Mouse (Mus musculus): ENCODE measurements around the gene B3galnt2. TPM values are rescaled to one million over a fixed set of nuclear protein-coding genes. Genes with fewer than 3 reads are reported as not detected.
"Not testable (repeated sequence)": the region's sequence is repeated elsewhere in the genome, so short reads cannot be mapped to it uniquely, and the experiment has no call there.

The B3galnt2 gene
- polyA plus RNA-seq, 1 experiment from 2014 or later, result 33.3 TPM

- no peaks in the 10 kb centered on the region for H3K4me1 ChIP-seq
- no peak overlapping the region for H3K27ac ChIP-seq
- 92% methylated on average over 1 of the region's 1 CpGs for WGBS
- H3K27me3 ChIP-seq, result no peaks in the 10 kb centered on the region
- no peaks in the 10 kb centered on the region for H3K9me3 ChIP-seq (replicated peaks)
- 0 out of 2 replicates have a peak, but pooled peaks cover 12% of the 10 kb centered on the region for H3K36me3 ChIP-seq
- no peak for ATAC-seq (ENCODE audit: low FRiP score)
- H3K4me2 ChIP-seq (replicated peaks), result no peak overlapping the region
- no peak overlapping the region for H3K4me3 ChIP-seq
- H3K9ac ChIP-seq, result no peak overlapping the region
These were observed 15.5 kb downstream of the B3galnt2 start for GRCm38 (mm10) chr13:13969796-13970195.

DNA sequence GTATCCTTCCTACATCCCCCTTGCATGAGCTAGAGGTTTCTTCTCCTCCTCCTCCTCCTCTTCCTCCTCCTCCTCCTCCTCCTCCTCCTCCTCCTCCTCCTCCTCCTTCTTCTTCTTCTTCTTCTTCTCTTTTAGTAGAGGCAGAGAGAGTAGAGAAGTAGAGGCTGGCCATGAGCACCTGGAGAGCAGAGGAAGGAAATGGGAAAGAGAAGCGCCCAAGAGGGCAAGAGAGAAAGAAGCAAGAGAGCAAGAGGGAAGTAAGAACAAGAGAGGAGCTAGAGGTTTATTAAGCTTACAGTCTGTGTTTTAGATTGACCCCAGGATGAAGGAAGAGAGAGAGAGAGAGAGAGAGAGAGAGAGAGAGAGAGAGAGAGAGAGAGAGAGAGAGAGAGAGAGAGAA lies 27.6 kb downstream of the B3galnt2 start:
- not testable (repeated sequence) for H3K9me3 ChIP-seq (replicated peaks); H3K36me3 ChIP-seq; H3K27ac ChIP-seq; ATAC-seq (ENCODE audit: low FRiP score); H3K4me1 ChIP-seq; H3K9ac ChIP-seq; H3K4me3 ChIP-seq; H3K27me3 ChIP-seq; H3K4me2 ChIP-seq (replicated peaks)
- WGBS, result 100% methylated on average over 1 of the region's 1 CpGs

DNA sequence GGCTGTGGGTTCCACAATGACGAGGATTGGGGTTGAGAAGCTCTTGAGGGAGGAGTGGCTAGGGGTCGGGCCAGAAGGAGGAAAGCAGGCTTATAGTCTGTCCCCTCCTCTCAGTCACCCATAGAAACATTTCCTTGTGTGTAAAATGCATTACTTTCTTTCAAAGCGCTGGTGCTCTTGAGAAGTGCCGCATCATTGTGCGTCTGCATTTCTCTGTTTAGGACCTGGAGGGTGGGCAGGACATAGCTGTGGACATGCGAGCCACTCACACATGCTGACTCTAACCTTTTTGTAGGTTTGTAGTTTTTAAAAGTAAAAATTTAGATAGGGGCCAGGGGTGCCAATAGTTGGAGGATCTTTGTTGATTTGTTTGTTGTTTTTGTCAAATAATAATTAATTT lies 29.3 kb downstream of the B3galnt2 start:
- Histone ChIP-seq H3K27me3 (no peaks in the 10 kb centered on the region), H3K9ac (no peak overlapping the region), H3K4me3 (no peak overlapping the region), H3K27ac (no peak overlapping the region), H3K36me3 (peaks cover 5% of the 10 kb centered on the region), H3K4me1 (no peaks in the 10 kb centered on the region), H3K4me2 (replicated peaks) (no peak overlapping the region), H3K9me3 (replicated peaks) (no peaks in the 10 kb centered on the region)
- no peak for ATAC-seq (ENCODE audit: low FRiP score)
- WGBS, result 90% methylated on average over 6 of the region's 6 CpGs

DNA sequence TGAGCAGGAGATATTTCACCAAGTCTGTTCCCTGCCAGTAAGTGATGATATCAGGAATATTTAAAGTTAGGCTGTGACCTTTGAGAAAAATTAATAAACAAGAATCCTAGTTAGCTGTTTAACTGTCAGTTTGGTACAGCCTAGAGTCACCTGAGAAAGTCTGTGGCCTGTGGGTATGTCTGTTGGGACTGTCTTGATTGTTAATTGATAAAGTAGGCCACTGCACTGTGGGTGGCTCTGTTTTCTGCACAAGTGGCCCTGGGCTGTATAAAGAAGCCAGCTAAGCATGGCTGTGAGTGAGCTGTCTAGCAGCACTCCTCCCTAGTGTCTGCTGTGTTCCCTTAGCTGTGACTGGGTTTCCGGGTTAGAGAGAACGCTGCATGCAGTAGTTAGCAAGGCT lies 34.9 kb downstream of the B3galnt2 start:
- Histone ChIP-seq H3K27ac (no peak overlapping the region), H3K36me3 (peaks cover 37% of the 10 kb centered on the region), H3K4me2 (replicated peaks) (no peak overlapping the region), H3K27me3 (no peaks in the 10 kb centered on the region), H3K4me1 (no peaks in the 10 kb centered on the region), H3K9me3 (replicated peaks) (no peaks in the 10 kb centered on the region), H3K9ac (no peak overlapping the region), H3K4me3 (no peak overlapping the region)
- 89% methylated on average over 2 of the region's 2 CpGs for WGBS
- ATAC-seq (ENCODE audit: low FRiP score), result no peak

DNA sequence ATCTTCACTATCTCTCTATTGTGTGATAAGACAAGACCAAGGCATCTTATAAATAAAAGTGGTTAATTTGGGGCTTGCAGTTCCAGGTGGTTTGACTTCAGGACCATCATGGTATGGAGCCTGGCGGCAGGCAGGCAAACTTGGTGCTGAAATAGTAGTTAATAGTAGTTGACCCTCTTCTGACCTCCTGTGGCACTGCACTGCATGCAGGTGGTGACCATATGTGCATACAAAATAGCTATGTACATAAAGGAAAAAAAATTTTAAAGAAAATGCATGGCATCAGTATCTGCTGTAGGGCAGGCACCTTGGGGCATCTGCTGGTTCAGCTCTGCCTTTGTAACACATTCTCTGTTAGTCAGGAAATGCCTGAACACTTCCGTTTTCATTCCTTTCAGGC lies 36.1 kb downstream of the B3galnt2 start:
- WGBS, result 65% methylated on average over 2 of the region's 2 CpGs

GRCm38 (mm10) chr13:13993041-13993440 lies 38.8 kb downstream of the B3galnt2 start:
- no peak overlapping the region for H3K4me3 ChIP-seq
- no peak for ATAC-seq (ENCODE audit: low FRiP score)
- H3K27ac ChIP-seq, result no peak overlapping the region

More for the DNA sequence above, 36.1 kb downstream of the B3galnt2 start:
- Histone ChIP-seq H3K4me1 (no peaks in the 10 kb centered on the region), H3K27me3 (no peaks in the 10 kb centered on the region), H3K27ac (no peak overlapping the region), H3K4me2 (replicated peaks) (no peak overlapping the region), H3K9me3 (replicated peaks) (no peaks in the 10 kb centered on the region), H3K4me3 (no peak overlapping the region), H3K9ac (no peak overlapping the region), H3K36me3 (peaks cover 49% of the 10 kb centered on the region)
- no peak for ATAC-seq (ENCODE audit: low FRiP score)

GRCm38 (mm10) chr13:13995046-13995445 lies 40.8 kb downstream of the B3galnt2 start:
- Histone ChIP-seq H3K36me3 (peaks cover 87% of the 10 kb centered on the region), H3K4me3 (no peak overlapping the region), H3K27me3 (no peaks in the 10 kb centered on the region), H3K9ac (no peak overlapping the region), H3K27ac (no peak overlapping the region), H3K4me2 (replicated peaks) (no peak overlapping the region), H3K9me3 (replicated peaks) (no peaks in the 10 kb centered on the region), H3K4me1 (no peaks in the 10 kb centered on the region)
- ATAC-seq (ENCODE audit: low FRiP score), result no peak
- WGBS, result 95% methylated on average over 5 of the region's 5 CpGs

More at GRCm38 (mm10) chr13:13993041-13993440, 38.8 kb downstream of the B3galnt2 start:
- no peaks in the 10 kb centered on the region for H3K9me3 ChIP-seq (replicated peaks)
- 72% methylated on average over 3 of the region's 3 CpGs for WGBS
- peaks cover 72% of the 10 kb centered on the region for H3K36me3 ChIP-seq
- no peak overlapping the region for H3K9ac ChIP-seq
- H3K27me3 ChIP-seq, result no peaks in the 10 kb centered on the region
- no peaks in the 10 kb centered on the region for H3K4me1 ChIP-seq
- H3K4me2 ChIP-seq (replicated peaks), result no peak overlapping the region

DNA sequence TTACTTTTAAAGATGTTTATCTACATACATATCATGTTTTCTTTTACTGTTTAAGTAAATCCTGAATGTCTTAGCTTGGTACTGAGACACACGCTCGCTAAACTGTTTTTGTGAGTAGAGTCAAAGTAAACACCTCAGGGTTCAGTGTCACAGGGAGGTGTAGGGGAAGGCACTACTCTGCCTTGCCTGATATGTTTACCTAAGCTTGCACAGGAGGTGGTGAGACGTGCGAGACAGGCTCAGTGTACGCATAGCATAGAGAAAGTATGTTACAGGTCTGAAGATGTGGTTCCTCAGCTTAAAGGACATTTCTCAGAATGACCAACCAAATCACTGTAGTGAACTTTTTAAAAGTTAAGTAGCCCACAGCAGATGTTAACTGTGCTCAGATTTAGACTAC lies 43.2 kb downstream of the B3galnt2 start:
- no peaks in the 10 kb centered on the region for H3K27me3 ChIP-seq
- 85% methylated on average over 5 of the region's 5 CpGs for WGBS
- no peaks in the 10 kb centered on the region for H3K9me3 ChIP-seq (replicated peaks)
- H3K36me3 ChIP-seq, result peaks cover 93% of the 10 kb centered on the region
- no peaks in the 10 kb centered on the region for H3K4me1 ChIP-seq
- no peak overlapping the region for H3K4me3 ChIP-seq
- no peak overlapping the region for H3K27ac ChIP-seq
- ATAC-seq (ENCODE audit: low FRiP score), result no peak
- H3K4me2 ChIP-seq (replicated peaks), result no peak overlapping the region
- no peak overlapping the region for H3K9ac ChIP-seq

- ATAC-seq (ENCODE audit: low FRiP score), result no peak; the same call in 1 of the 2 replicates
- H3K27ac ChIP-seq, result no peak overlapping the region
- H3K4me1 ChIP-seq, result no peaks in the 10 kb centered on the region
- WGBS, result 82% methylated on average over 2 of the region's 2 CpGs
- no peak overlapping the region for H3K9ac ChIP-seq
- H3K36me3 ChIP-seq, result peaks cover 83% of the 10 kb centered on the region
- no peaks in the 10 kb centered on the region for H3K9me3 ChIP-seq (replicated peaks)
- no peak overlapping the region for H3K4me2 ChIP-seq (replicated peaks)
- H3K27me3 ChIP-seq, result no peaks in the 10 kb centered on the region
- no peak overlapping the region for H3K4me3 ChIP-seq
These were observed 48.4 kb downstream of the B3galnt2 start for GRCm38 (mm10) chr13:14002706-14003105.

DNA sequence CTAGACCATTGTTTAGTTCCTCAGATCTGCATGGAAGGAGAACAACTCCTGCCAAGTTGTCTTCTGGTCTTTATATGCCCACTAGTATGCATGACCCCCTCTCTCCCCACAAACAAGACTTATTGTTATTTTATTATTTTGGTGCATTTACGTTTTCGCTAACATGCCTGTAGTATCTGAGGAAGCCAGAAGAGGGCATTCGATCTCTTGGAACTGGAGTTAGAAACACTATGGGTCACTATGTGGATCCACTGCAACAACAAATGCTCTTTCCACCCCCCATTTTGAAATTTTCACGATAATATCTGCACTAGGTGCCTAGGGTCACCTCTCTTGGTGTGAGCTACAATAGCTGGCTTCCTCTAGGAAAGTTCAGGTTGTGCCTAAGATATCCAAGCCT lies 49.8 kb downstream of the B3galnt2 start:
- peaks cover 78% of the 10 kb centered on the region for H3K36me3 ChIP-seq
- WGBS, result 85% methylated on average over 4 of the region's 4 CpGs
- no peaks in the 10 kb centered on the region for H3K9me3 ChIP-seq (replicated peaks)
- no peak overlapping the region for H3K27ac ChIP-seq
- no peaks in the 10 kb centered on the region for H3K27me3 ChIP-seq
- H3K4me1 ChIP-seq, result no peaks in the 10 kb centered on the region
- no peak overlapping the region for H3K4me2 ChIP-seq (replicated peaks)
- H3K9ac ChIP-seq, result no peak overlapping the region
- H3K4me3 ChIP-seq, result no peak overlapping the region
- ATAC-seq (ENCODE audit: low FRiP score), result no peak

DNA sequence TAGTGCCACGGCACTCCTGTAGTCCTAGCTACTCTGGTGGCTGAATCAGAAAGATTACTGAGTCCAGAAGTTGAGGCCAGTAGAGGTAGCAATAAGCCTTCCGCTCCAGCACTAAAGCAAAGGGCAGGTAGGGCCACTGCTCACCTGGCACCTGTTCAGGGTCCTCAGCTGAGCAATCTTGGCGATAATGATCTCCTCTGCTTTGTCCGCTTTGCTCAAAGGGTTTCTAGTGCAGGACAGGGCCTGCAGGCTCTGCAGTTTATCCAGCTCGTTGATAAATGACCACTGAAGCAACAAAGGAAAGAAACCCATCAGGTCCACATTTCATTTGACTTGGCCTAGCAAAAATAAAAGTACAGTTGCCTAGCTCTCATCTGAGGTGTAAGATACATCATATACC lies 50.7 kb downstream of the B3galnt2 start:
- Histone ChIP-seq H3K4me3 (no peak overlapping the region), H3K9ac (no peak overlapping the region), H3K9me3 (replicated peaks) (no peaks in the 10 kb centered on the region), H3K4me2 (replicated peaks) (no peak overlapping the region), H3K36me3 (peaks cover 72% of the 10 kb centered on the region), H3K27ac (no peak overlapping the region), H3K4me1 (no peaks in the 10 kb centered on the region), H3K27me3 (no peaks in the 10 kb centered on the region)
- ATAC-seq (ENCODE audit: low FRiP score), result no peak
- WGBS, result 89% methylated on average over 5 of the region's 5 CpGs

- Histone ChIP-seq H3K36me3 (peaks cover 65% of the 10 kb centered on the region), H3K9ac (no peak overlapping the region), H3K27ac (no peak overlapping the region), H3K4me3 (no peak overlapping the region), H3K27me3 (no peaks in the 10 kb centered on the region), H3K4me2 (replicated peaks) (no peak overlapping the region), H3K4me1 (no peaks in the 10 kb centered on the region), H3K9me3 (replicated peaks) (no peaks in the 10 kb centered on the region)
- no peak for ATAC-seq (ENCODE audit: low FRiP score)
- 69% methylated on average over 2 of the region's 2 CpGs for WGBS
These were observed 51.8 kb downstream of the B3galnt2 start for GRCm38 (mm10) chr13:14006056-14006455.

DNA sequence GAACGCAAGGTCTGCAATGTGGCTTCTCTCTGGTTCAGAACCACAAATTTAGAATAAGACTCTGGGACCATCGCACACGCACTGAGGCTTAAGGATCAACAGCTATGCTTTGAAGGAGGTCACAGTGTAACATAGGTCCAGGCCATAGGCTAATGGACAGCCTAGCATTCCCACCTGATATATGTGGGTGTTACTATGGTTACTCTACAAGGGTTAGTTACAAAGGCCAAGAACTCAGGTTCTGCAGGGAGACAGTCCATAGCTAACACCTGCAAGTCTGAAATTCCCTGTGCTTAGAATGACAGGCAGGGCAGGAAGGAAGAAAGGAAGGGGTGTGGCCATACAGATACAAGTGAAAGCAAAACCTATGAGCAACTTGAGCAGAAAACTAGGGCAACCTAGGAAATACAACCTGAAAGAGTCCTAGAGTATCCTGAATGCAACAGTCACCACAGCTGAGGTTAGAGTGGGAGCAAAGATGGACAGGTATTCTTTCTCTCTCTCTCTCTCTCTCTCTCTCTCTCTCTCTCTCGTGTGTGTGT lies 57.3 kb downstream of the B3galnt2 start:
- Histone ChIP-seq H3K36me3 (peaks cover 39% of the 10 kb centered on the region), H3K9ac (no peak overlapping the region), H3K4me1 (no peaks in the 10 kb centered on the region), H3K27ac (no peak overlapping the region), H3K9me3 (replicated peaks) (no peaks in the 10 kb centered on the region), H3K27me3 (no peaks in the 10 kb centered on the region), H3K4me2 (replicated peaks) (no peak overlapping the region), H3K4me3 (no peak overlapping the region)
- WGBS, result 90% methylated on average over 4 of the region's 4 CpGs
- no peak for ATAC-seq (ENCODE audit: low FRiP score)

All from hindbrain, embryonic 12.5 days (tissue).